Mouse (Mus musculus): ENCODE data around the gene Galnt10. TPM values are rescaled to one million over a fixed set of nuclear protein-coding genes. Genes with fewer than 3 reads are reported as not detected.

The Galnt10 gene
- polyA plus RNA-seq, 1 experiment from 2014 or later = 15.6 TPM

DNA sequence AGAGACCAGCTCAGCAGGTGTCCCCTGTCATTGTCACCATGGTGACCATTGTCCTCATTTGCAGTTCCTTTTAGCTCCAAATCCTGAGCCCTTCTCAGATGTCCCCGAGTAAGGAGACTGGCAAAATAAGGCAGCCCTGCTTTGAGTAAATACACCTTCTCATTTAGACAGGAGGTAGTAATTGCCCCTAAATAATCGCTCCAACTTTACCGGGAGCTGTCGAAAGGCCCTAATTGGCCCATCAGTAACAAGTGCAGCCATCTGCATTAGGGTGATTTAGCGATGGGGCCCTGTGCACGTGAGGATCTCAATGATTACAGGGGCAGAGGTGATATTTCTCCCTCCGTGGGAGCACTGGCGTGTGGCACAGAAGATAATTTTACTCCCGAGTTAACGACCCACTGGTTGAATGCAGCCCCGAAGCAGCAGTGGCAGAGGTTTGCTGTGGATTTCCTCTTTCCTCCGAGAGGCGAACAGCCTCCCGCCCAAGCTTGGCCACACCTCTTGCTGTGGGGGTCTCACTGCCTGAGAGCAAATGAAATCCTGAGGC is 115.3 kb downstream of the Galnt10 start:
- peaks cover 11% of the 10 kb centered on the region for H3K36me3 ChIP-seq
- H3K4me3 ChIP-seq (replicated peaks) = no peak overlapping the region
- peak overlapping the region; percentile 26 for H3K27ac ChIP-seq
- H3K4me2 ChIP-seq (replicated peaks) = 0 out of 2 replicates have a peak overlapping the region, but pooled peaks have one; percentile 5
- no peaks in the 10 kb centered on the region for H3K9me3 ChIP-seq
- peak; percentile 54; the same call in 1 of the 2 replicates for ATAC-seq
- WGBS = 9% methylated on average over 14 of the region's 14 CpGs
- H3K27me3 ChIP-seq = no peaks in the 10 kb centered on the region
- no peak overlapping the region for H3K9ac ChIP-seq (replicated peaks)
- H3K4me1 ChIP-seq (replicated peaks) = peaks cover 24% of the 10 kb centered on the region

DNA sequence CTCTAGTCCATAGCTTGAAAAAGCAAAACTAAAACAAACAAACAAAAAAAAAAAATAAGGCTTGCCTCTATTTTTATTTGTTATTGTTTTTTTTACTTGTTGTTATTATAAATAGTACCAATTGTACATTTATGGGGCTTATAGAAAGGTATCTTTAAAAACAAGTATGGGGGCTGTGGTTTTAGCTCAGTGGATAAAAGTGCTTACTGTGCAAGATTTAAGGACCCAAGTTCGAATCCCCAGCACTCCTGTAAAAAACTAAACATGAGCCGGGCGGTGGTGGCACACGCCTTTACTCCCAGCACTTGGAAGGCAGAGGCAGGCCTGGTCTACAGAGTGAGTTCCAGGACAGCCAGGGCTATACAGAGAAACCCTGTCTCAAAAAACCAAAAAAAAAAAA is 116.1 kb downstream of the Galnt10 start:
- 94% methylated on average over 4 of the region's 4 CpGs for WGBS
- H3K9me3 ChIP-seq = no peaks in the 10 kb centered on the region
- H3K36me3 ChIP-seq = peaks cover 13% of the 10 kb centered on the region
- no peak overlapping the region for H3K4me3 ChIP-seq (replicated peaks)
- H3K27ac ChIP-seq = no peak overlapping the region
- H3K9ac ChIP-seq (replicated peaks) = no peak overlapping the region
- H3K4me1 ChIP-seq (replicated peaks) = peaks cover 24% of the 10 kb centered on the region
- no peaks in the 10 kb centered on the region for H3K27me3 ChIP-seq
- no peak for ATAC-seq
- no peak overlapping the region for H3K4me2 ChIP-seq (replicated peaks)

DNA sequence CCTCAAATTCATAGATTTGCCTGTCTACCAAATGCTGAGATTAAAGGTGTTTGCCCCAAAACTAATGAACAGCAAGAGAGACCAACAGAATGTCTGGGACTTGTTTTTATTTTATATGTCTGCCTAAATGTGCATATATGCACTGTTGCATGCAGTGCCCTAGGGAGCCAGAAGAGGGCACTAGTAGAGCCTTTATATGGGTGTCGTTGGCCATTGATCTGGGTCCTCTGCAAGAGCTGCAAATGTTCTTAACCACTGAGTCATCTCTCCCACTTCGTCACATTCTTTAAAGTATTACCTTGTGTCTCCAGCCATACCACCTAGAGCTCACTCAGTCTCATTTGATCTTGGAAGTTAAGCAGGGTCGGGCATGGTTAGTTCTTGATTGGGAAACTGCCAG is 118.9 kb downstream of the Galnt10 start:
- Histone ChIP-seq H3K4me1 (replicated peaks) (peaks cover 30% of the 10 kb centered on the region), H3K36me3 (peaks cover 13% of the 10 kb centered on the region), H3K9me3 (no peaks in the 10 kb centered on the region), H3K27ac (no peak overlapping the region), H3K4me3 (replicated peaks) (no peak overlapping the region), H3K9ac (replicated peaks) (no peak overlapping the region), H3K27me3 (no peaks in the 10 kb centered on the region), H3K4me2 (replicated peaks) (no peak overlapping the region)
- 88% methylated on average over 3 of the region's 3 CpGs for WGBS
- no peak for ATAC-seq

DNA sequence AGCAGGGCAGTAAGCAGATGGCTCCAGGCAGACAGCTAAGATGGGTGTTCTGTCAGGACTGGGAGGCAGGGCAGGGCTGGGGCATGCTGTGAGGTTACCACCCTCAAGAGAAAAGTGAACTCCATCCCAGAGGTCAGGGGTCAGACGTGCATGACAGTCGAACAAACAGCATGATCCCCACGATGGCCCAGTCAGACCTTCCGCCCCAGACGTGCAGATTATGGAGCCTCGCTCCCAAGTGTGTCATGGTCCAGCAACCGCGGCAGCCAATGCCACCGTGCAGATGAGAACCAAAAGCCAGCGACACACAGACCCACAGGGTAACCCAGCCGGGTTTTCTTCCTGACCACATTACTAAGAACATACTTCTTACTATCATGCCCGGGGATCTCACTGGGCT is 121.4 kb downstream of the Galnt10 start:
- Histone ChIP-seq H3K27me3 (no peaks in the 10 kb centered on the region), H3K4me2 (replicated peaks) (no peak overlapping the region), H3K9me3 (no peaks in the 10 kb centered on the region), H3K4me3 (replicated peaks) (no peak overlapping the region), H3K27ac (no peak overlapping the region), H3K9ac (replicated peaks) (no peak overlapping the region), H3K4me1 (replicated peaks) (peaks cover 14% of the 10 kb centered on the region), H3K36me3 (peaks cover 15% of the 10 kb centered on the region)
- ATAC-seq = 0 out of 2 replicates have a peak, but pooled peaks have one; percentile 29
- WGBS = 35% methylated on average over 12 of the region's 12 CpGs

DNA sequence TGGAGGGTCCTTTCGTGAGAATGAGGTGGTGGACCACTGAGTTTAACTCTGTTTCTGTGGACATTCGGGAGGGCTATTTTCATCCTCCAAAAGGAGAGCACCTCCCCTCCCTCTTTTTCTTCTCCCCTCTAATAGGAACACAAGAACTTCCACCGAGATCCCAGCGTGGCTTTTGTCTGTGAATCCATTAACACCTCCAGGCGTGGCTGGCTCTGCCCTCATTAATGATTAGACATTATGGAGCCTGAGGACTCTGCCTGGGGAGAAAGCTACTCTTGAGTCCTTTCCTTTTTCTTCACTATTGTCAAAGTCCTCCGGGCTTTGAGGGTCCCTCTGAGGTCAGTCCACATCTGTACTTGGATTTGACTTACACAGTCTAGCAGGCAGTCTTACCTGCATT is 121.9 kb downstream of the Galnt10 start:
- peaks cover 14% of the 10 kb centered on the region for H3K4me1 ChIP-seq (replicated peaks)
- 24% methylated on average over 6 of the region's 6 CpGs for WGBS
- H3K9me3 ChIP-seq = no peaks in the 10 kb centered on the region
- no peak overlapping the region for H3K4me3 ChIP-seq (replicated peaks)
- H3K27me3 ChIP-seq = no peaks in the 10 kb centered on the region; the same call in 1 of the 2 replicates
- ATAC-seq = no peak
- H3K9ac ChIP-seq (replicated peaks) = no peak overlapping the region
- peaks cover 18% of the 10 kb centered on the region for H3K36me3 ChIP-seq
- H3K4me2 ChIP-seq (replicated peaks) = no peak overlapping the region
- H3K27ac ChIP-seq = no peak overlapping the region

DNA sequence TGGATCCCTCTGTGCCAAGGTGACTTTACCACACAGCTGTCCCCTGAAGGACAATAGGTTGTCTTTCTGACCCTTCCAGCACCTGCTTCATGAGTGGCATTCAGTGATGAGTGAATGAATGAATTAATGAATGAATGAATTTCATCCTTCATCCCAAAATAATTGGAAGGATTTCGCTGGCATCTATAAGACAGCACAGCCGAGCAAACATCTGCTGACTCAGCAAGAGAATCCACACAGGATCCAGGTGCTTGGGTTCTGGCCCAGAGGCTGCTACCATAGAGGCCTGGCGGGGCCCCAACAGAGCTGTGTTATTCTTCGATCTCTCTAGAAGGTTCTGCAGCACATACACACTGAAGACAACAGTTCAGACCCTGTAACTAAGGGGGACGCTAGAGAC is 125.5 kb downstream of the Galnt10 start:
- 92% methylated on average over 5 of the region's 5 CpGs for WGBS
- ATAC-seq = no peak

DNA sequence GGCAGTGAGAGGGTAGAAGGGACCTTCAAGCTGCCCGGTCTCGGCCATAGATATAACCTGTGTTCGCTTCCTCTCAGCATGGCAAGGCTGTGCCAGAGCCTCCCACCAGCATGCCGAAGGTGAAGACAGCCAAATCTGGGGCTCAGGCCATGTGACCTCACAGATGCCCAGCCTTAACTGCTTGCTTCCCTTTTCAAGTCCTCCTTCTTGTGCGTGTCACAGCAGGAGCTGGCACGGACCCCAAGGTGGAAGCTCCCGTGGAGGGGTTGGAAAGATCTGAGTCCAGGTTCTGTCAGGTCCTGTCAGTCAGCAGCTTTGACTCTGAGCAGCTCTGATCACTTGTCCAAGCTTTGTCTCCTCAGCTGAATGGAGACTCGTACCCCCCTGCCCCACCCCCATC is 126.4 kb downstream of the Galnt10 start:
- H3K27me3 ChIP-seq = peaks cover 11% of the 10 kb centered on the region
- ATAC-seq = no peak
- H3K4me2 ChIP-seq (replicated peaks) = no peak overlapping the region

More for the DNA sequence above, 125.5 kb downstream of the Galnt10 start:
- H3K9me3 ChIP-seq = no peaks in the 10 kb centered on the region
- no peak overlapping the region for H3K27ac ChIP-seq
- H3K36me3 ChIP-seq = 0 out of 2 replicates have a peak, but pooled peaks cover 6% of the 10 kb centered on the region
- H3K4me3 ChIP-seq (replicated peaks) = no peak overlapping the region
- peaks cover 4% of the 10 kb centered on the region for H3K27me3 ChIP-seq
- no peak overlapping the region for H3K9ac ChIP-seq (replicated peaks)
- H3K4me1 ChIP-seq (replicated peaks) = peaks cover 34% of the 10 kb centered on the region
- no peak overlapping the region for H3K4me2 ChIP-seq (replicated peaks)

DNA sequence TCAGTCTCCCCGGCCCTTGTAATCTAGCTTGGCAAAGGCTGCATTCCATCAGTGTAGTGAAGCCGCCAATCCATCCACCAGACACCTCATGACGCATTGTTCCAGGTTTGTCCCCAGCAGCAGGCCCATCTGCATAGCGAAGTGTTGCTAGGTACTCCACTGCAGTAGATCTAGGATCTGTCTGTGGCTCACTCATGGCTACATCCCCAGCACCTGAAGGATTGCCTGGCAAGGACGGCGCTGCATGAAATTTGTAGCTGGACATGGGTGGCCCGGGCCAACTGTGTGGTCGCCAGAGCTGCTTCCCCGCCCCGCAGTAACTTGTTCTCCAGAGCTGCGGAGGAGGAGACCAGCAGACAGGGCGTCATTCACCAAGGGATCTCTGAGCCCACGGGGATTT is 128.2 kb downstream of the Galnt10 start:
- peaks cover 40% of the 10 kb centered on the region for H3K4me1 ChIP-seq (replicated peaks)
- peaks cover 15% of the 10 kb centered on the region for H3K27me3 ChIP-seq
- WGBS = 10% methylated on average over 13 of the region's 13 CpGs
- no peaks in the 10 kb centered on the region for H3K9me3 ChIP-seq
- H3K4me2 ChIP-seq (replicated peaks) = no peak overlapping the region; the same call in 1 of the 2 replicates
- H3K36me3 ChIP-seq = 0 out of 2 replicates have a peak, but pooled peaks cover 6% of the 10 kb centered on the region
- H3K4me3 ChIP-seq (replicated peaks) = no peak overlapping the region
- 0 out of 2 replicates have a peak overlapping the region, but pooled peaks have one; percentile 8 for H3K9ac ChIP-seq (replicated peaks)
- peak; percentile 31; the same call in 1 of the 2 replicates for ATAC-seq
- peak overlapping the region; percentile 65 for H3K27ac ChIP-seq

More for the DNA sequence above, 126.4 kb downstream of the Galnt10 start:
- Histone ChIP-seq H3K27ac (no peak overlapping the region), H3K36me3 (0 out of 2 replicates have a peak, but pooled peaks cover 6% of the 10 kb centered on the region), H3K9ac (replicated peaks) (no peak overlapping the region), H3K4me1 (replicated peaks) (peaks cover 36% of the 10 kb centered on the region), H3K9me3 (no peaks in the 10 kb centered on the region), H3K4me3 (replicated peaks) (no peak overlapping the region)
- 91% methylated on average over 8 of the region's 8 CpGs for WGBS

DNA sequence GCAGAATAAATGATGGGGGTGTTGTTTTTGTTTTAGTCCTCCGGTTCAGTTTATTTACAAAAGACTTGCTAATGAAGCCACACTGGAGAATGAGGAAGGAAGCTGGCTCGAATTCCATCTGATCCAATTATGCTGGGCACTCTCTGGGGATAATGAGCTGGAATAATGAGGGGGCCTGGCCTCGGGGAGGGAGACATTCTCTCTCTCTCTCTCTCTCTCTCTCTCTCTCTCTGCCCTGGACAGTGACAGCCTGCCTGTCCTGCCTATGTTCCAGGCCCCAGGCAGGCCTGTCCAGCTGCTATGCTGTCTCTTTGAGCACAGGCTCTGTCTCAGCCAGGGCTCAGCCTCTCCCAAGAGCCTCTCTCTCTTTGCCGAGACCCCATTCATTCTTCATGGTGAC is 128.7 kb downstream of the Galnt10 start:
- Histone ChIP-seq H3K27me3 (peaks cover 15% of the 10 kb centered on the region), H3K36me3 (0 out of 2 replicates have a peak, but pooled peaks cover 6% of the 10 kb centered on the region), H3K9me3 (no peaks in the 10 kb centered on the region), H3K4me3 (replicated peaks) (no peak overlapping the region), H3K27ac (peak overlapping the region; percentile 65), H3K4me2 (replicated peaks) (peak overlapping the region; percentile 5; the same call in 1 of the 2 replicates), H3K9ac (replicated peaks) (0 out of 2 replicates have a peak overlapping the region, but pooled peaks have one; percentile 8), H3K4me1 (replicated peaks) (peaks cover 44% of the 10 kb centered on the region)
- 6% methylated on average over 4 of the region's 4 CpGs for WGBS
- peak; percentile 86 for ATAC-seq

DNA sequence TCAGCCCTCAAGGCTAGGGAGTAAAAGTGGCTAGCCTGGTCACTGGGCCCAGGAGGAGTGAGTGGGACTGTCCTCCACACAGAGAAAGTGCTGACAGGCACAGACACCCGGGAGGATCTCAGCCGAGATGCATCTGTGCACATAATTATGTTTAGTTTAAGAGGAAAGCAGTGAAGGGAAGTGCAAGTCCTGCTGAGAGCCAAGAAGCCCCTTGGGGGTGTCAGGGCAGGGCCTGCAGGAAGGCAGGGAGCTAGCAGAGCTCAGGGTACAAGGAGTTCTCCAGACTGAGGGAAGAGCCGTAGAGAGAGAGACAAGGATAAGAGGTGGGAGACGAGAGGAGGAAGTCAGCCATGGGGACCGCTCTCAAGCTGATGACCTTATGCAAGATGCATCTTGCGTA is 130.6 kb downstream of the Galnt10 start:
- WGBS = 73% methylated on average over 6 of the region's 6 CpGs
- Histone ChIP-seq H3K9me3 (no peaks in the 10 kb centered on the region), H3K4me3 (replicated peaks) (no peak overlapping the region), H3K9ac (replicated peaks) (no peak overlapping the region), H3K4me1 (replicated peaks) (peaks cover 44% of the 10 kb centered on the region), H3K27ac (no peak overlapping the region), H3K36me3 (0 out of 2 replicates have a peak, but pooled peaks cover 6% of the 10 kb centered on the region), H3K27me3 (peaks cover 15% of the 10 kb centered on the region), H3K4me2 (replicated peaks) (no peak overlapping the region)
- no peak for ATAC-seq

DNA sequence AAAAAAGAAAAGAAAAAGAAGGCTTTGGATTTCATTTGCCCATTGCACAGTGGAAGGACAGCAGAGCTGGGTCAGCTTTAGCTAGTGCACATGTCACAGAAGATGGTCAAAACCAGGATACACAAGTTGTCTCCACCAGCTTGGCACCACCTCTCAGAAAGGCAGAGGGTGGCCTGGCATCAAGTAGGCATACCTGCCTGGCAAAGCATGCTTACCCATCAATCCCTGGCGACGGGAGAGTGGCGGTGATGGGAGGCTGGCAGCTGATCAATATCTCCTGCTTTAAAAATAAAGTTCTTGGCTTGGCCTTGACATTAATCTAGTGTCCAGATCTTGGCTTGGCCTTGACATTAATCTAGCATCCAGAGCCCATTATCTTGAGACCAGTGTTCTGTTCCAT is 131.3 kb downstream of the Galnt10 start:
- Histone ChIP-seq H3K9me3 (no peaks in the 10 kb centered on the region), H3K4me1 (replicated peaks) (peaks cover 44% of the 10 kb centered on the region), H3K36me3 (0 out of 2 replicates have a peak, but pooled peaks cover 4% of the 10 kb centered on the region), H3K27ac (no peak overlapping the region), H3K4me2 (replicated peaks) (no peak overlapping the region), H3K27me3 (peaks cover 15% of the 10 kb centered on the region), H3K9ac (replicated peaks) (no peak overlapping the region), H3K4me3 (replicated peaks) (no peak overlapping the region)
- 93% methylated on average over 3 of the region's 3 CpGs for WGBS
- ATAC-seq = no peak

DNA sequence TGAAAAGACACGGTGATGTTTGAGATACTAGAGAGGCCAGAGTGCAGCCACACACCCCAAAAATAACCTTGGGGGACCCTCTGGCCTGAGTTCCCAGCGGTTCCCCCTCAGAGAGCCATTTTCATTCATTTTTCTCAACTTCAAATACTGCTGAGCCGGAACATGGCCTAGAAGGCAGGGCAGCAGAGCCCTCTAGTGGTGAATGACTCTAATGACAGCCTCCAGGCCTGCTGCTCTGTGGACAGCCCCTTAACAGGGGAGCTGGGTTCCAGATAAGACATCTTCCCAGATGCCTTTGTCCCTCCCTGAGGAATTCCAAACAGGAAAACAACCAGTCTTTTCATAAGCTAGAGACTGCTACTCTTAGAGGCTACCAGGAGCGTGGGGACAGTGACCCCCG is 133.1 kb downstream of the Galnt10 start:
- Histone ChIP-seq H3K27ac (no peak overlapping the region), H3K4me1 (replicated peaks) (peaks cover 38% of the 10 kb centered on the region)
- WGBS = 21% methylated on average over 5 of the region's 5 CpGs

More for the DNA sequence above, 133.1 kb downstream of the Galnt10 start:
- no peak overlapping the region for H3K9ac ChIP-seq (replicated peaks)
- no peaks in the 10 kb centered on the region for H3K9me3 ChIP-seq
- H3K36me3 ChIP-seq = 0 out of 2 replicates have a peak, but pooled peaks cover 3% of the 10 kb centered on the region
- no peak overlapping the region for H3K4me3 ChIP-seq (replicated peaks)
- H3K27me3 ChIP-seq = peaks cover 15% of the 10 kb centered on the region
- peak; percentile 55 for ATAC-seq
- no peak overlapping the region for H3K4me2 ChIP-seq (replicated peaks)

Data from midbrain, embryonic 13.5 days (tissue).